Comparison of ENCODE assay signal across 14 mouse cellular contexts in genomic region chr17:46015967-46016366, GRCm38 (mm10).
"Had no signal": no experiment of that assay in that cellular context is flagged by ENCODE, and none has a peak within 500 bp of the region (broad histone marks: within the 10 kb centered on the region; RNA-seq: fewer than 3 reads in every experiment).

No protein-coding gene starts in this region.

- H3K27me3 ChIP-seq: midbrain, embryonic 13.5 days; neural tube, embryonic 15.5 days had no signal

- H3K4me3 ChIP-seq: left cerebral cortex, adult 2 months; limb, embryonic 10.5 days; midbrain, embryonic 13.5 days; neural tube, embryonic 15.5 days had no signal

- H3K27ac ChIP-seq: left cerebral cortex, adult 2 months; limb, embryonic 10.5 days; liver, embryonic 14.5 days; midbrain, embryonic 13.5 days; neural tube, embryonic 15.5 days had no signal

- H3K9me3 ChIP-seq: limb, embryonic 10.5 days; midbrain, embryonic 13.5 days; neural tube, embryonic 15.5 days had no signal

- DNase-seq: kidney, adult 8-10 months; kidney, postnatal 25 days; lung, adult 2 months; lung, postnatal 10 days; lung, postnatal 4 days; right cerebral cortex, adult 18-20 months; spleen, adult 18-20 months; thymus, adult 18-20 months; thymus, postnatal 14 days had no signal

- ATAC-seq: midbrain, embryonic 13.5 days had no signal

- H3K4me2 ChIP-seq: midbrain, embryonic 13.5 days; neural tube, embryonic 15.5 days had no signal

- H3K4me1 ChIP-seq: limb, embryonic 10.5 days; midbrain, embryonic 13.5 days; neural tube, embryonic 15.5 days had no signal

- H3K9ac ChIP-seq: liver, embryonic 14.5 days; midbrain, embryonic 13.5 days; neural tube, embryonic 15.5 days had no signal
